Mouse (Mus musculus): ENCODE measurements around the gene Dld.

Gene Dld

DNA sequence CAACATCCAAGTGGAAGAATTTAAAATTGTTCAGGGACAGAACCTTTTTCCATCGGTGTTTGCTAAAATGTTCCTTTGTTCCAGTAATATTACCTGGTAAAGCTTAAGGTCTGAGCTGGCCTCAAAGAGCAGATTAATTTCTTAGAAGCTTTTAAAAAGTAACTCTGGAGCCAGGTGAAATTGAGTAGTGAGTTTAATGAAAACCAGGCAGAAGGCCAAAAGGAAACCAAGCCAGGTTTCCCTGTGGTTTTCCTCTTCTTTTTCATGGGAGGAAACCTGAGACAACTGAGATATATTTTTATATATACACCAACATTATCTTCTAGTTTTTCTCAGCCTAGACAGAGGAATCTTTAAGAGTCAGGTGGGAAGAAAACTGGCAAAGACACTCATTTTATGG is 29.7 kb downstream of the Dld start:
- DNase-seq (ENCODE audit: low read depth, low spot score) = no peak

DNA sequence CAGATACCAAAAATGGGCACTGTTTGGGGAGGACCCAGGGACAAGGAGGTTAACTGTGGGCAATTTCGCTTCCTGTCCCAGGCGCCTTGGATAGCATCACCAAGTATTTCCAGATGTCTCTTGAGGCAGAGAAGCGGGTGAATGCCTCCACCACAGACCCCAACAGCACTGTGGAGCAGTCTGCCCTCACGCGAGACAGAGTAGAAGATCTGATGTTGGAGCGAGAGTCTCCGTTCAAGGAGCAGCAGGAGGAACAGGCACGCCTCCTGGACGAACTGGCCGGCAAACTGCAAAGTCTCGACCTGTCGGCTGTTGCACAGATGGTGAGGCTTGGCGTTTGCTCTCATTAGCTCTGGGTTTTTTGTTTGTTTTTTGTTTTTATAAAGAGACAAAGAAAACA is 30.4 kb downstream of the Dld start:
- DNase-seq (ENCODE audit: low read depth, low spot score) = peak; percentile 31

DNA sequence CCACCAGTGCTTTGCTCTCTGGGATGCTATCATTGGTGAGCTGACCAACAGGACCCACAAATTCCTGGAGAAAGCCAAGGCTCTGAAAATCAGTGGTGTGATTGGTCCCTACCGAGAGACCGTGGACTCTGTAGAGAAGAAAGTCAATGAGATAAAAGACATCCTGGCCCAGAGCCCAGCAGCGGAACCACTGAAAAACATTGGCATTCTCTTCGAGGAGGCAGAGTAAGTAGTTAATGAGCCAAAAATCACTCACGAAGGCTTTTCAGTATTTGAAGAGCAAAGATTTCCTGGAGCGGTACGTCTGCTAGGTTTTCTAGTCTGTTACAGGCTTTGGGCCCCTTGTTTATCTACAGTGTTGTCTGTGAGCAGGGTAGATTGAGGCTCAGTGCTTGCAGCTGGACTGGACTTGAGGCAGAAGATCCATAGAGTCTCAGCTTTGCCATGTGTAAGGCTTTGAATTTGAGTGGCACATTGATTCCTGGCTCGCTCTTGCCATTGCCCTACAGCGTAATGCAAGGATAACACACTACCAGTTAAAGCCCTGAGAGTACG is 32.8 kb downstream of the Dld start:
- peak; percentile 33 for DNase-seq (ENCODE audit: low read depth, low spot score)

DNA sequence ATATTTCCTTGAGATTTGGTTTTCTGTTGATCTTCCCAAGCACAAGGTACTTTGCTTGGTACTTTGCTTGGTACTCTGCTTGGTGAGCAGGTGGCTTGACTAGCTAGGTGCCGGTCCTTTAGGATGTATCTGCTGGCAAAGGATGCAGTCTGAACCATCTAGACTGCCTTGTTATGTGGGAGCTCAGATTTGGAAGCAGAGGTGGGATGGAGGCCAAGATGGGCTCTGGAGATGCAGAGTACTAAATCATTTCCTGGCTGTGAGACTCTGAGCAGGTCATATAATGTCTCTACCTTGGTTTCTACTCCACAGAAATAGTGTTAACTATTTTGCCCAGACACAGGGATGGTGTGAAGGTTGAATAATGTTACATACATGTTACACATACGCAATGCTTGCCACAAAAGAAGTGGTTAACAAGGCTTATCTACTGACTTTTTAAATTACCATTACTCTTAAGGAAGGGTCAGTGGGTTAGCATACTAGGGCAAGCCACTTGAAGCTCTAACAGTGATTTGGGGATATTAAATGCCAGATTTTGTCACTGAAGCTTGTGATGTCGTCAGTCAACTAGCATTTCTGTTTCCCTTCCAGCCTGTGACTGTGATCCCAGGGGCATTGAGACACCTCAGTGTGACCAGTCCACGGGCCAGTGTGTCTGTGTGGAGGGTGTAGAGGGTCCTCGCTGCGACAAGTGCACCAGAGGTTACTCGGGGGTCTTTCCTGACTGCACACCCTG is 33.4 kb downstream of the Dld start:
- DNase-seq (ENCODE audit: low read depth, low spot score) = no peak

DNA sequence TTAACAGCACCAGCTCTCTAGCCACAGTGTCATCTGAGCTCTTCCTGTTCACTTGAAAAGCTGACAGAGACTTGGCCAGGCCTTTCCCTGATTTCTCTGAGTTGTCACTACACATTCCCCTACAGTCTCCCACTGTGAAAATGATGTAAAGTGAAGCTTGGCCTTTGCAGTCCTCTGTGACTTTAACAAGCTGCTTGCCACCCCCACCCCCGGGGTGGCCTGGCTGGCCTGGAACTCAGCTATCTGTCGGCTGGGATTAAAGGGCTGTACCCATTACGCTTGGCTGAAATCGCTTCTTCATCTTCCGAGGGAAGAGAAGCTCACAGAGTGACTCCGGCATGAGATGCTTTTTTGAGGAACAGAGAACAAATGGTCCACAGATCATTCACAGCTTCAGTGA is 35.3 kb downstream of the Dld start:
- DNase-seq (ENCODE audit: low read depth, low spot score) = no peak

DNA sequence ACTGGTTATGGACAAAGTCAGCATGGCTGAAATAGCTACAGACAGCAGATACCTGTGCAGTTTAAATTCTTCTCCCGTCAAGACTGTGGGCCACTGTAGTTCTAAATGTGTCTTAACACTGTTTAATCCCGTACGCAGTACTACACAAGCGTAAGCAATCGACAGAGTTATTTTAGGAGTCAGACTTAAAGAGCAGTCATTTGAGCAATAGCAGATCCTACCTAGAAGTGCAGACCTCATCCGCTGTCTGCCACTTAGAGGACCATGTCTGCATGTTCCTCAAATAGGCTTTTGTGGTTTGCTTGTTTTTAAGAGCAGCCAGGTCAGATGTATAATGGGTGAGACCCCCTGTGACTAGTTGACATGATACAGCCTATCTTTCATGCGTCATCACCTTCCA is 36.9 kb downstream of the Dld start:
- no peak for DNase-seq (ENCODE audit: low read depth, low spot score)

DNA sequence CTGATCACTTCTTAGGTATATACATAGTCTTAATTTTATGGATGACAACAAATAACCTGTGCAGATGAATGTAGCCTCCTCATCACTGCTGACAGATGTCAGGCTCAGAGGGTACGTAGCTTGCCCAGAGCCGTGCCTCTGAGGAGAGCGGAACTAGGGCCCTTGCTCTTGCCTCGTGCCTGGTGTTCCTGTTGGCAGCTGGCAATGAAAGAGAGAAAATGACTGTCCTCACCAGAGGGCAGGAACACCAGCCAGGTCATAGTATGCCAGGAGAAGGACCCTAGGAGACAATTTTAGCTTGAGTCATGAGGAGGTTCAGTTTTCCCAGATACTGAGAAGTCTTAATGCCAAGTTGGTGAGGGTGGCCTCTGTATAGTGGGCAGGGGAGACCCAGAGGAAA is 38.1 kb downstream of the Dld start:
- no peak for DNase-seq (ENCODE audit: low read depth, low spot score)

DNA sequence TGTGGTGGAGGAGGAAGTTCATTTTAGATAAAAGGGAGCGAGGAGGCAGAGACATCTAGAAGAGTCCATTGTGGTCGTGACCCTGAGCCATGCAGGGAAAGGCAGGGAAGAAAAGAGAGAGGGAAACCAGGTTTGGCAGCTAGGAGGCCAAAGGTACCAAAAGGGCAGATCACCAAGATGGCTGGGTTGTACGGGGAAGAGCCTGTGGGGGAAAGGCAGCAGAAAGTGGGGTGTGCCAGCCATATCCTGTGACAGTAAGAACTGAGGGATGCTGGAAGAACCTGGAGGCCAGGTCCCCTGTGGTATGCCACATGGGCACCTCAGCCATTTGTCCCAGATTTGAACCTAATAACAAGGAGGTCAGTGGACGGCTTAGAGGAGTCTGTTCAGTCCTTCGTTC is 39.0 kb downstream of the Dld start:
- no peak for DNase-seq (ENCODE audit: low read depth, low spot score)

DNA sequence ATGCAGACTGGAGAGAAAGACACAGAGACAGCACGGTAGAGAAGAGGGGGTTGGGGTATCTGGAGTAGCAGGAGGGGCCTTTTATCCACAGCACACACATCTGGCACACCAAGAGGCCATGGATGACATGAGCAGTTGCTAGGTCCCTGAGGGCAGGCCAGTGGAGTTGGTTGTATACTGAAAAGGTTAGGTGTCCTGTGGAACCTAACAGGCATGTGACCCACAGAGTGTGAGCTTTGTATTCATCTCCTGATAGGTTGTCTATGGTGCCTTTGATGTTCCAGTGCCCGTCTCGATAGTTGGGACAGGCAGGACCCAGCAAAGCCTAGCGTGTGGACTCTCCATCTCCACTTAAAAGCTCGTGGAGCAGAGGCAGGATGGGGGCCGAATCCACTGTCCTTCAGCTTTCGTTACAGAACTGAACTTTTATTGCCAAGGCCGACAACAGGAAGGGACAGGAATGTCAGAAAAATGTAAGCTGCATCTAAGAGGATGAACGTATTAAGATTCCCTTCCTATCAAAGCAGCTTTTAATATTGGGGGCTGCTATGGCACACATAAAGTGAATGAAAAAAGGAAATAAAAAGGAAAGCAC is 39.5 kb downstream of the Dld start:
- no peak for DNase-seq (ENCODE audit: low read depth, low spot score)

DNA sequence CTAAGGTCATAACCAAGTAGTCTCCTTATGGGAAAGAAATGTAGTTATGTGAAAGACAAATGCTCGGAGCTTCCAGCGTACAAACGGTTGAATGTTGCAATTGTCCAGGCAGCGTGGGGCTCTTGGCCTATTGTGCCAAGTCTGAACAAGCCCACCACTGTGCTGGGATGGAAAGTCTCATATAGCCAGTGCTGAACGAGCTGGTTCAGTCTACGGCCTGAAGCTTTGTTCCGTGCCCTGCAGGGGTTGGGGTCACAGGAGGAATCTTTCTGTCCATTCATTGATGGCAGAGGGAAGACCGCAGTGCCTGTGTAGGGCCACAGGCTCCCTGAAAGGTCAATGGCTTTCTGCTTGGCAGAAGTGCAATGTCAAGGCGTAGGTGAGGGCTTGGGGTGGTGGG is 40.6 kb downstream of the Dld start:
- DNase-seq (ENCODE audit: low read depth, low spot score) = no peak

DNA sequence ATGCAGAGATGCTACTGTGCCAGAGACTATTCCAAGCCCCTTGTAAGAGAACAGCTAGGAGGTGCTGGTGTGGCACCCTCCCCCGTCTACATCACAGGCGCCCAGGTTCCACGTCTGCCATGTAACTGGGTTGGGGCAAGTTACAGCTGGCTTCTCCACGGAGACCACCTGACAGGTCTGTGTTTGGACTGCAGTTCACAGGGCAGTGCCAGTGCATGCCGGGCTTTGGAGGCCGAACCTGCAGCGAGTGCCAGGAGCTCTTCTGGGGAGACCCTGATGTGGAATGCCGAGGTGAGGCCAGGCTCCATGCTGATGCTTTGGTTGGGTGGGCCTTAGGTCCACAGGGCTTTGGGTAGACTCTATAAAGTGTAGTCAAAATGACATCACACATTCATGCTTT is 43.5 kb downstream of the Dld start:
- no peak for DNase-seq (ENCODE audit: low read depth, low spot score)

DNA sequence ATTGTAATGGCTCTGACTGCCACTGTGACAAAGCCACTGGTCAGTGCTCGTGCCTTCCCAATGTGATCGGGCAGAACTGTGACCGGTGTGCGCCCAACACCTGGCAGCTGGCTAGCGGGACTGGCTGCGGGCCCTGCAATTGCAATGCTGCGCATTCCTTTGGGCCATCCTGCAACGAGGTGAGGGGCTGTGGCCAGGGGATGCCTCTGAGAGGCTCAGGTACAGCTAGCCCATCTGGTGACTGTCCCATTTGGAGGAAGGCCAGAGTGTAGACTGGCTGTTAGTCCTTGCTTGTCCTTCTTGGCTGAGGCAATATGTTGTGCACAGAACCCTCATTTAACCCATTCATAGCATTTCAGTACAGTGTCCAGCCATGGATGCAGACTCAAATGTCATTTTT is 44.2 kb downstream of the Dld start:
- DNase-seq (ENCODE audit: low read depth, low spot score) = no peak

DNA sequence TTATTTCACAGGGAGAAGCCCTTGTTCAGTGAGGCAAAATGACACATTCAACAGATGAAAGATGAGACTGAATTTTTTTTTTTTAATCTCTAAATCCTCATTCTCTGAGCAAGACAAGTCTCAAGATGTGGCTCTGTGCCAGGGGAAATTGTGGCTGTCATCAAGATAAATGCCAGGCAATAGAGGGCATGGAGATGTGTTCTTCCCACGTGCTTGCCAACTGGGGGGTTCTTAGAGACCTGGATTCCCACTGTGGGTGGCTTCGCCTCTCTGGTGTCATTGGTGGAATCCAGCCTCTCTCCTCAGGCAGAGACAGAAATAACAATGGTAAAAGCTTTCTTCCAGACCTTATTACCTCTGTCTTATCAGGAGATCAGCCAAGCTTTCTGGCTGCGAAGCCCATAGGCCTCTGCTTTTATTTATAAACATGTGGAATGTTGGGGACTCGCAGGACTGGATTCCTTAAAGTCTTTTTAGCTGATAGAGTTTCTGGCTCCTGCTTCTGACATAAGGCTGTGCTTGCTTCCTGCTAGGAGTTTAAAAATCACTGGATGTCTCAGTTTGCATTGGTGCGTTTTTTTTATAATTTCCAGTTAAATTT is 45.1 kb downstream of the Dld start:
- DNase-seq (ENCODE audit: low read depth, low spot score) = peak; percentile 65

DNA sequence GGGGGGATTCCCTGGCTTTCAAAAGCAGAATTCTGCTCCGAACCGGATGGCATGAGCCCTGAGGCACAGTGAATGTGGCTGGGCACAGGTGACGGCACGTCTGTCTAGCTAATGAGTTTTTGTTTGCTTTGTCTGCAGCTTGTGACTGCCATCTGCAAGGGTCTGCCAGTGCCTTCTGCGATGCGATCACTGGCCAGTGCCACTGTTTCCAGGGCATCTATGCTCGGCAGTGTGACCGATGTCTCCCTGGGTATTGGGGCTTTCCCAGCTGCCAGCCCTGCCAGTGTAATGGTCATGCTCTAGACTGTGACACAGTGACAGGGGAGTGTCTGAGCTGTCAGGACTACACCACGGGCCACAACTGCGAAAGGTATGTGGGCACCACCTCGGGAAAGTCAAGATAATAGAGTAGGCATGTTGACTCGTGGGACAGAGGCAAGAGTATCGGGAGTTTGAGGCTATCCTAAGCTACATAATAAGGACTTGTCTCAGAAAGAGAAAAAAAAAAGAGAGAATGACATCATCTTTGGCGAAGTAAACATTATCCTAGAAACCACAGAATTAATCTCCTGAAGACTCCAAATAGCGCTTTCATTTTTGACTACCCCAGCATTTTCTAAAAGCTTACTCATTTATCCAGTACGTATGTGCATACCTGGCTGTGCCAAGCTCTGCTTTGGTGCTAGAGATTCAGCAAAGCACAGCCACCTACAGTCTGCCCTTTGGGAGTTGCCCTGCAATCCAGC is 48.3 kb downstream of the Dld start:
- peak; percentile 39 for DNase-seq (ENCODE audit: low read depth, low spot score)

DNA sequence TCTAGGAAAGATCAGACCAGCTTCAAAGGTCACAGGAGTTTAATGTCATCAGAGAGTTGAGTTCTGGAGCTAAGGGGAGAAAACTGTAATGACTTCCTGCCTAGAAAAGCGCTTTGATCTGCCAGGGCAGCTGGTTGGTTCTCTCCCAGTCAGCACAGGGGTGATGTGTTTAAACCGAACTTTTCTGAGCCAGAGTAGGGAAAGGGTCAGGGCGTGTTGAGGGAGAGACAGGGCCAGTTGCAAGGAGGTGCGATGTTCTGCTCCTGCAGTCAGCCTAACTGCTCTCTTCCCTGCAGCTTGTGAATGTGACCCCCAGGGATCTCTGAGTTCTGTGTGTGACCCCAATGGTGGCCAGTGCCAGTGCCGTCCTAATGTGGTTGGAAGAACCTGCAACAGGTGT is 49.0 kb downstream of the Dld start:
- DNase-seq (ENCODE audit: low read depth, low spot score) = no peak

DNA sequence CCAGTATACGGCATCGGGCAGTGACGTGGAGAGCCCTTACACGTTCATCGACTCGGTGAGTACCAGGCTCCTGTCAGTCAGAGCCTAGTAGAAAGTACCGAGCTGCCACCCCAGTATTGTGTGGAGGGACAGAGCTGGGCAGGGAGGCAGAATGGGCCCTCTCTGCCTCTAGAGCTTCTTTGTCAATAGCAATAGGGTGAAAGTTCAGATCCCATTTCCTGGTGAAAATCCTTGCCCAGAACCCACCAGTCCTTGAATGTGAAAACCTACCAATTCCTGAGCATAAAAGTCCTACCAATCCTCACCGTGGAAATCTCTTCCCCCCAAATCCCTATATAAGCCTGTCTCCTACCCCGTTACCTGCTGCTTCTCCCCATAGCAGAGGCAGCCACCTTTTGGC is 51.0 kb downstream of the Dld start:
- DNase-seq (ENCODE audit: low read depth, low spot score) = no peak

DNA sequence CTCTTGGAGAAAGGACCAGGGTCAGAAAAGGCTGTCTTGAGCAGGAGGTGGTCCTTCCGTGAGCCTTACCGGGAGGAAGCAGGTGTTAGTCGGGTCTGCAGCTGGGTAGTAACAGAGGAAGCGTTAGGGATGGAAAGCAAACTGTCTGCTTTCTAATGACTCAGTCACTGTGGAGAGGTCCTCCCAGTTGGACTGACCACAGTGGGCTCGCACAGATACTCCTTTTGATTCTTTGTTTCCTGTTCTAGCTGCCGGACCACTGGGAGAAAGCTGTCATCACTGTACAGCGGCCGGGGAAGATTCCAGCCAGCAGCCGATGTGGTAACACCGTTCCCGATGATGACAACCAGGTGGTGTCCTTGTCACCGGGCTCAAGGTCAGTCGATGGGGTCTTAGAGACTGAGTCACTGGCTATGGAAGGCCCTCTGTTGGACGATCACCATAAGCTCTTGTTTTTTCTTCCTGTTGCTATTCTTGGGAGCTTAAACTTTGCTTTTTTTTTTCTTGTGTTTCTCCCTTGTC is 51.5 kb downstream of the Dld start:
- DNase-seq (ENCODE audit: low read depth, low spot score) = no peak

DNA sequence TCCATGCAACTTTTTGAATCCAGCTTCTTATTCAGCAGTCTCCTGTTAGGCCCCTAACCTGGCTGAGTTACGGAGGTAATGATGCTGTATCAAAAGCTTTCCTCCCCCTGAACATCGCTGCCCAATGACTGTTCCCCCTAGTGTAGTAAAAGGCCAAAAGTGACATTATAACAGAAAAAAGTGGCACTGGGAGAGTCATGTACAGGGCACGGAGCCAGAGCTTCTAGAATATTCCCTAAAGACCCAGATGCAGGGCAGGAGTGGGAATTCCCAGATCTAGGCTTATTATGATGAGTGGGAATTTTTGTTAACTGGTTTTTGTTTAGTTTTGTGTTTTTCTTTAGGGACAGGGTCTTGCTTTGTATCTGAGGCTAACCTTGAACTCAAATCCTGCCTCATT is 52.1 kb downstream of the Dld start:
- DNase-seq (ENCODE audit: low read depth, low spot score) = no peak

DNA sequence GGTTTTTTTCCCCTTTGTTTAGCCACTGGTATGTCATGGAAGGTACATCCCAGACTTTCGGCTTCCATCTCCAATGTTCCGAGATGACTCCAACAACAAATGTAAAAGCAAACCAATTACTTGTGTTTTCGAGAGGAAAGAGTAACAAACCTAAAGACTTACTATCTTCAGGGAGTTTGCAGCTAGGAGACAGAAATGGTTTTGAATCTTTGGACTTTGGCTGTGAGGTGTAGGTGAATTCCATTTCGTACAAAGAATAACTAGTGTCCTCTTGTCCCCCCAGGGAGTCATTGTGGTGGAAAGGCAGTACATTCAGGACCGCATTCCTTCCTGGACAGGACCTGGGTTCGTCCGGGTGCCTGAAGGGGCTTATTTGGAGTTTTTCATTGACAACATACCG is 52.7 kb downstream of the Dld start:
- no peak for DNase-seq (ENCODE audit: low read depth, low spot score)

DNA sequence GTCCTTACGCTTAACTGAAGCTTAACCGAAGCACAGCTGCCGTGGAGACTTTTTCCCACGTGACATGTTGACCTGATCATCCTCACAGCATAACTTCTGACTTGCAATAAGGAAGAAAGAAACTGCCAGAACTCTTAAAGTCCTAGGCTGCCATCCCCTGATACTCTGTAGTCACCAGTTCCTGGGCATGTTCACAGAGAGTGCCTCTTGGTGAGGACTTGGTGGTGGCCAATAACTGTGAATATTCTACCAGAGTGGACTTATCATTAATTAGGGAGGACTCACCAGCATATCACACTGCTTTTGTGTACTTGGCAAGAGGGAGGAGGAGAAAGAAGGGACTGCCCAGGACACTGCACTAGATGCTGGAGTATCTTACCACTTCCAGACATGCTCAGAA is 53.1 kb downstream of the Dld start:
- no peak for DNase-seq (ENCODE audit: low read depth, low spot score)

DNA sequence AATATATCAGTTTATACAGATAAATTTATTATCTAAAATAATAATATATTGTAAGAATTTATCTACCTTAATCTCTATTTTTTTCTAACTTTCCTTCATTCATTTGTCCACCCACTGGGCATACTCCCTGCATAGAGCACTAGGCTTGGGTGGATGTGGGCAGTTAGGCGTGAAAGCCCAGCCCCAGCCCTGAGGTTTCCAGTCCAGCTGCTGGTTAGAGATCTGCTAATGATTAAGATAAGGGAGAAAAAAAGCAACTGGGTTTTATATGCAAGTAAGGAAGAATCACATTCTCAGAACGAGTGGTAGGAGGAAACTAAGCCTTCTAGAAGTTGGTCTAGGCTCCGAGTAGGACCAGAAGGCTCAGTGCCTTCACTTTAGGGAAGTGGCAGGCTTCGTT is 55.2 kb downstream of the Dld start:
- no peak for DNase-seq (ENCODE audit: low read depth, low spot score)

DNA sequence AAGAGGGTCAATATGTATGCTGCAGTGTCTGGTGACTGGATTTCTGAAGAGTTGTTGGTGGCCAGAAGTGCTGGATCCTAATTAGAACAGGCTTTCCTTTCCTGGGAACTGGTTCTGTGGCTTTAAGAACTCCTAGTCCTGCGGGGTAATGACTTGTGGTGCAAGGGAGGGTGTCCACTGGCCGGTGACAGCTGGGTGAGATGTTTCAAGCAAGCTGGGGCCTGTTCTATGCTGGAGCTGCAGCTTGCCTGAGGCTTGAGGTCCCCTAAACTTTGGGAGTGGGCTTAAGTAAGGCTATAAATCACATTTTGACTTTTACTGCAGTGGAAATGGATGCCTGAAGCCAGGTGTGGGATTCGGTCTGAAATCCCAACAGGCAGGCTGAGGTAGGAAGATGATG is 55.7 kb downstream of the Dld start:
- no peak for DNase-seq (ENCODE audit: low read depth, low spot score)

All from brain, adult 2 months (tissue).